Mouse (Mus musculus): Measurements from ENCODE around the gene Stx19. TPM values are rescaled to one million over a fixed set of nuclear protein-coding genes. Genes with fewer than 3 reads are reported as not detected.

Gene Stx19
- polyA plus RNA-seq, 1 experiment from 2014 or later, result 0.30 TPM

GRCm38 (mm10) chr16:62834016-62834735 is 19.7 kb downstream of the Stx19 start:
- no peak overlapping the region for H3K9ac ChIP-seq (ENCODE audit: low read length)
- H3K27me3 ChIP-seq (ENCODE audit: control insufficient read depth, insufficient read depth, low read length), result no peaks in the 10 kb centered on the region
- H3K36me3 ChIP-seq (ENCODE audit: control insufficient read depth, insufficient read depth), result no peaks in the 10 kb centered on the region; the same call in 1 of the 2 replicates
- WGBS, result 47% methylated on average over 3 of the region's 3 CpGs
- no peaks in the 10 kb centered on the region for H3K9me3 ChIP-seq (replicated peaks; ENCODE audit: control insufficient read depth, low read length)
- no peak for ATAC-seq (replicated peaks; ENCODE audit: extremely low read depth, insufficient read depth, low FRiP score)
- H3K4me1 ChIP-seq (ENCODE audit: control insufficient read depth, insufficient read depth, low read length), result no peaks in the 10 kb centered on the region
- no peak overlapping the region for H3K27ac ChIP-seq (ENCODE audit: low read length)
- H3K4me3 ChIP-seq (ENCODE audit: low read length), result no peak overlapping the region
- H3K4me2 ChIP-seq (ENCODE audit: low read depth, low read length), result no peak overlapping the region

GRCm38 (mm10) chr16:62845341-62845740 is 30.9 kb downstream of the Stx19 start:
- WGBS, result 82% methylated on average over 6 of the region's 6 CpGs

DNA sequence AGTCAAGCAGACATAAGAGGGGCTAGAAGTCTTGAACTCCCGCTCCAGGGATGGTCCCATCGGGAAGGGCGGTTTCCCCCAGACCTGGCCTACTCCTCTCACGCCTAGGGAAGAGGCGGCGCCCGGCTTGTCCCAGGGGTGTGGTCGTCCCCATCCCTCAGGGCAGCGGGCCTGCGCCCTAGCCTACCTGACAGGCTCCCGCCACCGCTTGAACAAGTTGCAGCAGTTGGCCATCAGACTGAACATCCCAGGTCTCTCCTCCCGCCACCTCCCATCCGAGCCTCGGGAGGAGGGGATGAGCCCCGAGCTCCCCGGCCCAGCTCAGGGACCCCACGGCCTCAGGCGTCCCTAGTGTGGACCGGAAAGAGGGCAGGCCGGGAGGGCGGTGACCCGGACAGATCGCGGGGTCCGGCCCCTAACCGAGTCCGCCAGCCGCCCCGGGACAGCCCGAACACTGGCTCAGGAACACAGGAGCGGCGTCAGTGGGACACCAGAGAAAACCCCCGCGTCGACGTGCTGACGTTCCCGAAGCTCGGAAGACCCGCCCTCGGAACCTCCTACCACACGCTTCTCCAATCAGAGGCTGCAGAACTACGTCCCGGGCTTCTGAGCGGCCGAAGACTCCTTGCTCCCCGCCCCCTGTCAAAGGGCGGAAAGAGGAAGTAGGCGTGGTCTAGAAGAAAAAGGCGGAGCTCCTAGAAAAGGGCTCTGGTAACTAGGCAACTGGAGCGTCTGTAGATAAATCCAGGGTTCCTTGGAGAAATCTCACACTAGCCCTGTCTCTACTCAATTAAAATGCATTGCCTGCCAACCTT is 32.2 kb downstream of the Stx19 start, which contains the start of gene Arl13b:
Arl13b (minus strand) TSS at position 543 of the 815 bp plus-strand sequence.
- peak within 1 kb of the TSS; percentile 91 for H3K4me3 ChIP-seq (ENCODE audit: low read length)
- peaks cover 7% of the 10 kb centered on the region; the same call in 1 of the 2 replicates for H3K4me1 ChIP-seq (ENCODE audit: control insufficient read depth, insufficient read depth, low read length)
- H3K27me3 ChIP-seq (ENCODE audit: control insufficient read depth, insufficient read depth, low read length), result no peaks in the 10 kb centered on the region
- H3K9ac ChIP-seq (ENCODE audit: low read length), result peak within 1 kb of the TSS; percentile 83
- no peaks in the 10 kb centered on the region for H3K36me3 ChIP-seq (ENCODE audit: control insufficient read depth, insufficient read depth)
- H3K27ac ChIP-seq (ENCODE audit: low read length), result peak within 1 kb of the TSS; percentile 72
- WGBS, result under 1% methylated on average over 52 of the region's 52 CpGs
- peak within 1 kb of the TSS; percentile 82 for H3K4me2 ChIP-seq (ENCODE audit: low read depth, low read length)
- H3K9me3 ChIP-seq (replicated peaks; ENCODE audit: control insufficient read depth, low read length), result no peaks in the 10 kb centered on the region
- ATAC-seq (replicated peaks; ENCODE audit: extremely low read depth, insufficient read depth, low FRiP score), result peak; percentile 100

More at GRCm38 (mm10) chr16:62845341-62845740, 30.9 kb downstream of the Stx19 start:
- no peak for ATAC-seq (replicated peaks; ENCODE audit: extremely low read depth, insufficient read depth, low FRiP score)
- H3K4me3 ChIP-seq (ENCODE audit: low read length), result no peak overlapping the region
- H3K4me2 ChIP-seq (ENCODE audit: low read depth, low read length), result peak overlapping the region; percentile 13; the same call in 1 of the 2 replicates
- H3K4me1 ChIP-seq (ENCODE audit: control insufficient read depth, insufficient read depth, low read length), result peaks cover 7% of the 10 kb centered on the region; the same call in 1 of the 2 replicates
- no peaks in the 10 kb centered on the region for H3K27me3 ChIP-seq (ENCODE audit: control insufficient read depth, insufficient read depth, low read length)
- H3K36me3 ChIP-seq (ENCODE audit: control insufficient read depth, insufficient read depth), result no peaks in the 10 kb centered on the region
- no peaks in the 10 kb centered on the region for H3K9me3 ChIP-seq (replicated peaks; ENCODE audit: control insufficient read depth, low read length)
- no peak overlapping the region for H3K27ac ChIP-seq (ENCODE audit: low read length)
- no peak overlapping the region for H3K9ac ChIP-seq (ENCODE audit: low read length)

GRCm38 (mm10) chr16:62852464-62853252 is 38.2 kb downstream of the Stx19 start:
- no peak for ATAC-seq (replicated peaks; ENCODE audit: extremely low read depth, insufficient read depth, low FRiP score)
- H3K9me3 ChIP-seq (replicated peaks; ENCODE audit: control insufficient read depth, low read length), result no peaks in the 10 kb centered on the region
- WGBS, result 88% methylated on average over 3 of the region's 3 CpGs
- no peak overlapping the region for H3K4me3 ChIP-seq (ENCODE audit: low read length)
- H3K27ac ChIP-seq (ENCODE audit: low read length), result no peak overlapping the region
- H3K36me3 ChIP-seq (ENCODE audit: control insufficient read depth, insufficient read depth), result no peaks in the 10 kb centered on the region
- no peaks in the 10 kb centered on the region for H3K4me1 ChIP-seq (ENCODE audit: control insufficient read depth, insufficient read depth, low read length)
- H3K4me2 ChIP-seq (ENCODE audit: low read depth, low read length), result no peak overlapping the region
- no peak overlapping the region for H3K9ac ChIP-seq (ENCODE audit: low read length)
- H3K27me3 ChIP-seq (ENCODE audit: control insufficient read depth, insufficient read depth, low read length), result no peaks in the 10 kb centered on the region

GRCm38 (mm10) chr16:62853611-62854126 is 39.2 kb downstream of the Stx19 start:
- peak overlapping the region; percentile 82 for H3K4me3 ChIP-seq (ENCODE audit: low read length)
- H3K27me3 ChIP-seq (ENCODE audit: control insufficient read depth, insufficient read depth, low read length), result no peaks in the 10 kb centered on the region
- peak overlapping the region; percentile 83 for H3K27ac ChIP-seq (ENCODE audit: low read length)
- H3K4me2 ChIP-seq (ENCODE audit: low read depth, low read length), result peak overlapping the region; percentile 94
- WGBS, result 18% methylated on average over 3 of the region's 3 CpGs
- no peak for ATAC-seq (replicated peaks; ENCODE audit: extremely low read depth, insufficient read depth, low FRiP score)
- H3K9ac ChIP-seq (ENCODE audit: low read length), result peak overlapping the region; percentile 92
- no peaks in the 10 kb centered on the region for H3K36me3 ChIP-seq (ENCODE audit: control insufficient read depth, insufficient read depth)
- H3K4me1 ChIP-seq (ENCODE audit: control insufficient read depth, insufficient read depth, low read length), result no peaks in the 10 kb centered on the region
- no peaks in the 10 kb centered on the region for H3K9me3 ChIP-seq (replicated peaks; ENCODE audit: control insufficient read depth, low read length)

GRCm38 (mm10) chr16:62854191-62855068 is 40.0 kb downstream of the Stx19 start, which contains the start of gene Pros1:
Gene Pros1, plus strand, starts transcription at chr16:62854307.
- Histone ChIP-seq H3K4me2 (ENCODE audit: low read depth, low read length) (peak within 1 kb of the TSS; percentile 94), H3K27ac (ENCODE audit: low read length) (peak within 1 kb of the TSS; percentile 83), H3K4me1 (ENCODE audit: control insufficient read depth, insufficient read depth, low read length) (no peaks in the 10 kb centered on the region), H3K9ac (ENCODE audit: low read length) (peak within 1 kb of the TSS; percentile 92), H3K4me3 (ENCODE audit: low read length) (peak within 1 kb of the TSS; percentile 82), H3K9me3 (replicated peaks; ENCODE audit: control insufficient read depth, low read length) (no peaks in the 10 kb centered on the region), H3K36me3 (ENCODE audit: control insufficient read depth, insufficient read depth) (no peaks in the 10 kb centered on the region), H3K27me3 (ENCODE audit: control insufficient read depth, insufficient read depth, low read length) (no peaks in the 10 kb centered on the region)
- WGBS, result 3% methylated on average over 34 of the region's 42 CpGs
- ATAC-seq (replicated peaks; ENCODE audit: extremely low read depth, insufficient read depth, low FRiP score), result peak; percentile 95

DNA sequence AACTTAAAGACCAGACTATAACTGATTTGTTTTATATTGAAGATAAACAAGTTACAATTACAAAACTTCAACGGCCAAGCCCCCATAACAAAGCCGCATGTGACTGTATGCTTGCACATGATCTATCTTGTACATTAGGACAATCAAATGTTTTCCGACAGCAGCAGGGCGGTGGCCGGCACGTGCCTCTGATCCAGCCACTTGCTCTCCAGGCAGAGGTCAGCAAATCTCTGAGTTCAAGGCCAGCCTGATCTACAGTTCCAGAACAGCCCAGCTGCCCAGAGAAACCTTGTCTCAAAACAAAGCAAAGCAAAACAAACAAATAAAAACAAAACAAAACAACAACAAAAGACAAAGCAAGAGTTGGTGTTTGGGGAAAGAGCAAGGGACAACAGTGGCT is 40.9 kb downstream of the Stx19 start:
- no peaks in the 10 kb centered on the region for H3K9me3 ChIP-seq (replicated peaks; ENCODE audit: control insufficient read depth, low read length)
- WGBS, result 62% methylated on average over 6 of the region's 6 CpGs
- no peaks in the 10 kb centered on the region for H3K4me1 ChIP-seq (ENCODE audit: control insufficient read depth, insufficient read depth, low read length)
- no peaks in the 10 kb centered on the region for H3K36me3 ChIP-seq (ENCODE audit: control insufficient read depth, insufficient read depth)
- H3K4me2 ChIP-seq (ENCODE audit: low read depth, low read length), result peak overlapping the region; percentile 94; the same call in 1 of the 2 replicates
- no peak overlapping the region for H3K4me3 ChIP-seq (ENCODE audit: low read length)
- no peak overlapping the region for H3K9ac ChIP-seq (ENCODE audit: low read length)
- no peaks in the 10 kb centered on the region for H3K27me3 ChIP-seq (ENCODE audit: control insufficient read depth, insufficient read depth, low read length)
- H3K27ac ChIP-seq (ENCODE audit: low read length), result no peak overlapping the region
- ATAC-seq (replicated peaks; ENCODE audit: extremely low read depth, insufficient read depth, low FRiP score), result no peak

- 91% methylated on average over 2 of the region's 2 CpGs for WGBS
- Histone ChIP-seq H3K9me3 (replicated peaks; ENCODE audit: control insufficient read depth, low read length) (no peaks in the 10 kb centered on the region), H3K27ac (ENCODE audit: low read length) (no peak overlapping the region), H3K4me2 (ENCODE audit: low read depth, low read length) (no peak overlapping the region), H3K4me3 (ENCODE audit: low read length) (no peak overlapping the region), H3K4me1 (ENCODE audit: control insufficient read depth, insufficient read depth, low read length) (no peaks in the 10 kb centered on the region), H3K36me3 (ENCODE audit: control insufficient read depth, insufficient read depth) (no peaks in the 10 kb centered on the region), H3K9ac (ENCODE audit: low read length) (no peak overlapping the region), H3K27me3 (ENCODE audit: control insufficient read depth, insufficient read depth, low read length) (no peaks in the 10 kb centered on the region)
- ATAC-seq (replicated peaks; ENCODE audit: extremely low read depth, insufficient read depth, low FRiP score), result no peak
Observed at GRCm38 (mm10) chr16:62856273-62856672, 41.8 kb downstream of the Stx19 start.
